Mouse (Mus musculus) heart, postnatal 14 days (tissue): ENCODE data around the gene Art5. TPM values are rescaled to one million over a fixed set of nuclear protein-coding genes. Genes with fewer than 3 reads are reported as not detected.

ENCODE experiments used
- DNase-seq, 2 experiments: peaks; one replicate each; pipeline ENCODE4 v3.0.0; 2021 to 2022
- intact Hi-C: fragments of 180-260 bp; cut with DNase I; formaldehyde crosslinking; loops from one replicate; pipeline ENCODE4 v1.15.1; 2025
- long read RNA-seq, 2 experiments: library from polyadenylated mRNA; stranded (forward); transcript quantifications; one replicate each; pipeline ENCODE4 v2.0.0; 2021
- total RNA-seq, 2 experiments: library from RNA; stranded (reverse); gene quantifications; 2 replicates each; pipeline ENCODE4 v1.2.3; 2021

The Art5 gene
- 1 to 10 TPM; 4.3 to 5.4 TPM for total RNA-seq
- long read RNA-seq, experiment 1, transcript Art5-204 (5 exons, 1,713 nt): major isoform, 8 of 15 reads
- long read RNA-seq, experiment 1, partial matches to known transcripts: 3 of 15 reads
- long read RNA-seq, experiment 1, other reads (novel, unspliced or antisense): 4 of 15 reads
- long read RNA-seq, experiment 2, transcript Art5-204 (5 exons, 1,713 nt): major isoform, 7 of 14 reads
- long read RNA-seq, experiment 2, partial matches to known transcripts: 0 of 14 reads
- long read RNA-seq, experiment 2, other reads (novel, unspliced or antisense): 7 of 14 reads

DNA sequence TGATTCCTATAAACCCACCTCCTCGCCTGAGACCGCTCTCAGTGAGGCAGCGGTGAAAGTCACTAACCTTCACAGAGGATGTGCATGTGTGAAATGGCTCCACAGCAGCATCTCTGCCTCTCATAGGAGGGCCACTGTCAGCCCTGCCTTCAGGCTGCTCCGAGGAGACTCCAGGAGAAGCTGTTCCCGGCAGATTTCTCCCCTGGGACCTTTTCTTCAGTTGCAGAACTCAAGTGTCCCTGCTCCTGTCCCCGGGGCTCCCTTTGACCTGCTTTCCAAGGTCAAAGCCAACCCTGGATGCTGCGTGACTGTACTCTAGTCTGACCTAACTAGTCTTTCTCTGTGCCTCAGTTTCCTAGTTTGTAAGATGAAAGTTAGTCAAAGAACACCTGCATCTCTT is at the start of gene Art5:
Gene Art5 (minus strand): TSS at position 319 of the 400 bp plus-strand sequence.
- intact Hi-C loops: no loop called here
- no peak for DNase-seq

DNA sequence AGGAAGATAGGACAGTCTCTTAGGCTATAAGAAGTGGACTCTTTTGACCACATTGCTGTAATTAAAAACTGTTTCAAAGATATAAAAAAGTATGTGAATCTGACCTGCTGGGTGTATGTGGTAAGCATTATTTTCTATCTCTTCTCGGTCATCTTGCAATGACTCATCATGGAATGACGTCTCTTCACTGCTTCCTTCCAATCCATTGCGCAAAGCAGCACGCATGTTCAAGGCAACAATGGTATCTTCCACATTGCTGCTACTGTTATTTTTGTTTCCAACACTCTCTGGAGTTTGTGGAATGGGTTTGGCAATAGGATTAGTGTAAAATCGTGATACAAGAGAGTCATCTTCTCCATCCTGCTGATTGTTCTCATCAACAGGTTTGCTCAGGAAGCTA is 44.4 kb upstream of the Art5 start:
- no peak for DNase-seq
- intact Hi-C loops: no loop called here

DNA sequence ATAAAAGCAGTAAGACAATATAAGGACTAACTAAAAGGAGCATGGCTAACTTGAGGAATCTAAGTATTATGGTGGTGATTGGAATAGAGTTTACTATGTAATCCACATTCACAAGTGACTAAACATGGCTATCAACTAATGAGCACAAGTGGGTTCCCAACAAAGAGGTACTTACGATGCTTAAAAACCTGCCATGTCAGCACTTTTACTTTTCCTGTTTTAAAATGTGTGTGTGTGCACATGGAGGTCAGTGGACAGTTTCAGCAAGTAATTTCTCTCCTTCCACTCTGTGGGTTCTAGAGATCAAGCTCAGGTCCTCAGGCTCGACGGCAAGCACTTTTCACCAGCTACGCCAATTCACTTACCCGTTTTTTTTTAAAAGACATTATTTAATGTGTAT is 28.6 kb upstream of the Art5 start:
- intact Hi-C loops: no loop called here
- no peak for DNase-seq

- DNase-seq: peak; percentile 11 to 35
- intact Hi-C loops: no loop called here
Observed at GRCm38 (mm10) chr7:102137464-102137863, 28.2 kb upstream of the Art5 start.

- intact Hi-C loops: no loop called here
- no peak for DNase-seq
Observed at GRCm38 (mm10) chr7:102132395-102132794, 23.1 kb upstream of the Art5 start.

DNA sequence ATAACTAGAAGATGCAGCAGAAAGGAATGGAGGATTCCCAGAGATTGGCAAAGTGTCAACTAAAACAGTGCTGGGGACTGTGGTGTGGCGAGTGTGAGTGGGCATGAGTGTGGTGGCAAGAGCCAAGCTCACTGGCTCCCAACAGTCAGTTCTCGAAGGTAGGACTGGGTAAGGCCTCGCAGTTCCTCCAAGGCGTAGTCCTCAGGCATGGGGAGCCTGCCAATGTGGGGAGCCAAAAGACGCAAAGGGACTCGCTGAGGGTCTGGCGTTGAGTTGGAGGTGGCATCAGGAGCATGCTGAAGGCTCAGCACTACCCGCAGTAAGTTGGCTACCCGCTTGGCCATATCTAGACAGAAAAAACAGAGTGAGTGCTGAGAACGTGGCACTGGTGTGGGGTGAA is 11.0 kb upstream of the Art5 start:
- intact Hi-C loops: no loop called here
- DNase-seq: no peak

- intact Hi-C loops: no loop called here
- no peak for DNase-seq
Observed at GRCm38 (mm10) chr7:102117382-102117781, 8.1 kb upstream of the Art5 start.

DNA sequence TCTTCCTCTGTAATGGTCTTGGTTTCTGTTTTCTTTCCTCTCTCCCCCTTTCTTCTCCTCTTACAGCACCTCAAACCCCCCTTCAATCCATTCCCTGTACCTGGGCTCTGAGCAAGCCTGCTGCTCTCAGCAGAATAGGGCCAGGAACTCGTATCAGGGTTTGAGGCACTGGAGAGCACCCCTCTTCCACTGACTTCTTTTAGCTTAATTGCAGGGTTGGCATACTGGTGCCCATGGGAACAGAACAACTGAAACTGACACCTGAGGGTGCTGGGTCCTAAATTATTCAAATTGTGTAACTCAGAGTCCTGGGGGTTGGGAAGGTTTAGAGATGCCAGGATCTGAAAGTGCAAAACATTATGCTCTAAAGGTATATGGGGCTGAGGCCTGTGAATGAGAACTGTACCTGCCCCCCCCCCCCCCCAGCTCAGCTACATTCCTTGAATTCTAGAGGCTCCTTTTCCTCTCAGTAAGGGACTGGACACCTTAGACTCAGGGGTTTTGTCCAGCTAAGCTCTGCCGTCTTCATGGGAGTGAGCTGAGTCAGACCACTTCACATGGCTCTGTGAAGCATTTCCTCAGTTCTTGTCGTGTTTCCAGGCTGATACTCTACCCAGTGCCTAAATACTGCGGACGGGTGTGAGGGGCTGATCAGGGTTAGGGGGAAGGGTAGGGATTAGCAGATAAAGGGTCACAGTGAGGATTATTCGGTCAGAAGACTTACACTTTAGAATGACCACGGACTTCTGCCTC is 7.5 kb upstream of the Art5 start, which contains the start of gene Chrna10:
Gene Chrna10 (minus strand): TSS at position 250 of the 753 bp plus-strand sequence.
- DNase-seq: no peak

GRCm38 (mm10) chr7:102113151-102113729 is 4.0 kb upstream of the Art5 start:
- DNase-seq: no peak
- intact Hi-C loops: no loop called here

More for the DNA sequence above, 7.5 kb upstream of the Art5 start, which contains the start of gene Chrna10:
- intact Hi-C loops: no loop called here

- intact Hi-C loops: no loop called here
- DNase-seq: no peak
Observed at GRCm38 (mm10) chr7:102109746-102110145, 457 bp upstream of the Art5 start.

GRCm38 (mm10) chr7:102108206-102108605 is 1.1 kb downstream of the Art5 start:
- intact Hi-C loops: no loop called here
- DNase-seq: no peak

- intact Hi-C loops: no loop called here
- peak; percentile 36 to 52 for DNase-seq
Observed at GRCm38 (mm10) chr7:102106700-102107141, 2.6 kb downstream of the Art5 start.

GRCm38 (mm10) chr7:102104126-102104525 is 5.2 kb downstream of the Art5 start:
- DNase-seq: no peak
- intact Hi-C loops: no loop called here

DNA sequence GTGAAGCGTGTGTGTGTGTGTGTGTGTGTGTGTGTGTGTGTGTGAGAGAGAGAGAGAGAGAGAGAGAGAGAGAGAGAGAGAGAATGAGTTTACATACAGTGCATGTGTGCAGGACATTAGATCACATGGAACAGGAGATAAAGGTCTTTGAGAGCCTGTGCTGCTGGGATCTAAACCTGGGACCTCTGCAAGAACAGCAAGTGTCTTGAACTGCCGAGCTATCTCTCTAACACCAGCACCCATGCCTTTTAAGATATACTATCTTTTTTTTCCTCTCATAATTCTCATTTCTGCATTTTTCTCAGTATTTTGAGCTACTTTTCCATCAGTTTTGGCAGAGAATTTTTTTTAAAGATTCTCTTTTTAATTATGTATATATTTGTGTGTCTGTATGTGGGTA is 5.7 kb downstream of the Art5 start:
- intact Hi-C loops: no loop called here
- DNase-seq: no peak

DNA sequence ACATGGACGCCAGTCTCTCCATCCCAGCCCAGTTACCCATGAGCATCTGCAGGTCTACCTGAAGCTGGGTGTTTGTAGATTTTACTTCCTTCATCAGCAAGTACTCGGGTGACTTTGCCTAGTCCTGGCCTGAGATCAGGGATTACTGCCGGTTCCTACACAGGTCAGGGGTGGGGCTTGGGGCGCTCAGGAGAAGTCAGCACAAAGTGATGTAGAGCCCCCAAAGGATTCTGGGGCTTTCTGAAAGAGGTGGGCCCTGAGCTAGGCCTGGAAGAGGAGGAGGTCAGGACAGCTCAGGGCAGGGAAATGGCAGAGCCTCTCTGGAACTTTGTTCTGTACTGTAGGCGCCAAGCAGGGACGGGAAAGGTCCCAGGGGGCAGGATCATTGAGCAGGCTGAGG is 6.6 kb downstream of the Art5 start:
- intact Hi-C loops: no loop called here
- DNase-seq: no peak

DNA sequence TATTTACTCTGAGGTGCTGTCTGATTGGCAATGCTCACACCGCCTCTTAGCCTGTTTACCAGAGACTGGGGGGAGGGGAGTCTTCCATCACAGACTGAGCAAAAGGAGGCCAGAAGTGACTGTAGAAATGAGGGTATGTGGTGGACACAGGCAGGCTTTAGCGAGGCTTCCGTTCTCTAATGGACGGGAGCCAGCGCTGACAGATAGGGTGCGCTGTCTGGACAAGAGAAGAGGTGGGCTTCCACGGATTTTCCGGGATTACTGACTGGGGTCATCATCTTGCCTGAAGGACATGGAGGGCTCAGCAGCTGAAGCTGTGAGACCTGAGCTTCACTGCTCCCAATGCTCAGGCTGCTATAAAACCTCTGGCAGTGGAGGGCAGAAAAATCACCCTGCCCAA is 7.0 kb downstream of the Art5 start:
- DNase-seq: peak in 1 of 2 experiments; percentile 38

DNA sequence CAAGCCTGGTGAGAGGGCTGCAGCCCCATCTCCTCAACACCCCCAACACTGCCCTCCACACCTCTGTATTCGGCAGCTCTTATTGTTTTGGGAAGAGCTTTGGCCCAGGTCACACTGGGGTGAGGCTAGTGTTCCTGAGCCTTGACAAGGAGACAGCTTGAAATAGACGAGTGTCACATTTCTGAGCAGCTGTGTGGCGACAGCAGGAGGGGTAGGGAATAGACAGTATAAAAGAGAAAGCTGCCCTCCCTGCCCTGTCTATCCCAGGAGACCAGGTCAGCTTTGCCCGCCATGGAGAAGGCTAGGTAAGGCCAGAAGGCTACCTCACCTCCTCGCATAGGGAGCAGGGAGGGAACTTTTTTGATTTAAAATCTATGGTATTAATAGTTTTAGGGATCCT is 7.8 kb downstream of the Art5 start, which contains the start of gene Art1:
Gene Art1 (plus strand): TSS at position 257 of the 400 bp plus-strand sequence.
- intact Hi-C loops: no loop called here
- DNase-seq: peak in 1 of 2 experiments; percentile 44

More for the DNA sequence above, 7.0 kb downstream of the Art5 start:
- intact Hi-C loops: no loop called here

DNA sequence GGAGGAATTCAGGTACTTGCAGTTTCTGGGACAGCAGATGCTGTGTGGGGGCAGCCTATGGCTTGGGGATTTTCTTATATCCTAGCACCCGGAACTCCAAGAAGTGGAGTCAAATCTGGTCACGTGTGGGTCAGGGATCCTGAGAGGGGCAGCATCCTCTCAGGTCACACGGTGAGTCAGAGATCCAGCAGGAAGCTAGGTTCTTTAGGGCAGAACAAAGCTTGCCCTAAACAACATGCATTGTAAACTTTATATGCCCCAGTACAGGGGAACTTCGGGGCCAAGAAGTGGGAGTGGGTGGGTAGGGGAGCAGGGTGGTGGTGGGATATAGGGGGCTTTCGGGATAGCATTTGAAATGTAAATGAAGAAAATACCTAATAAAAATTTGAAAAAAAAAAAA is 8.4 kb downstream of the Art5 start:
- intact Hi-C loops: no loop called here
- no peak for DNase-seq

DNA sequence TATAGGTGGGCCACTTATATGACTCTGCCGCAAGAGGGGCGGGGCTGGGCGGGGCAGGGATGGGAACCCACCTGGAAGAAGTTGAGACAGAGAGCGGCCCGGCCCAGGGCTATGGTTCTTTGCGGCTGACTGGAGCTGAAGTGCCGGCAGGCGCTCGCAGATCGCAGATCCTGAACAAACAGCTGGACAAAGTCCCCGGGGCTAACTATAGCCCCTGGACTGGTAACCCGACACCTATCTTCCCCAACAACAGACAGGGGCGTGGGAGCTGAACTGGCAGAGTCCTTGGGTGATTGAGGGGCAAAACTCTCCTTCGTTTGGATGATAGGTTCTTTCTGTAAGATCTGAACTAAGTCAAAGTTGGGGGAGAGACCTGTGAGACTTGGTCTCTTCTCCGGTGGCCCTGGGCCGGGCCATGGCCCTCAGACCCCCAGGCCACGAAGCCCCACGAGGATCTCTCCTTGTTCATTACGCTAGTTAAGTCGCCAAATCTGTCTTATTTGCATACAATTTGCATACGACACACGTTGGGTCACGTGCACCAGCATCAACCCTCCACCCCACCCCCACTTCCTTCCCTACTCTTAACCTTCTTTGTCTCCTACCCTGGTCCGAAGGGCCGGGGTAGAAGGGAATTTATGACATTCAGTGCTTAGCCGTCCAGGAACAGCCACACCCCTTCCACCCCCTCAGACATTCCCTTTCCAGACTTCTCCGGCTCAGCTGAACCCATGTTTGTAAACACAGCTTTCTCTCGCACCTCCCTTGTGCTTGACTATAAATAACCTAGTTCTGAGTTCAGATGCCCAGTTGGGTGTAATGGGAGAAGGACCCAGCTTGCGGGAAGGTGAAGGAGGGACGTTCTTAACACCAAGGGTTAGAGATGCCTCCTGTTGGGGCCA is 9.3 kb downstream of the Art5 start:
- peak in 1 of 2 experiments; percentile 38 for DNase-seq
- intact Hi-C loops: no loop called here

DNA sequence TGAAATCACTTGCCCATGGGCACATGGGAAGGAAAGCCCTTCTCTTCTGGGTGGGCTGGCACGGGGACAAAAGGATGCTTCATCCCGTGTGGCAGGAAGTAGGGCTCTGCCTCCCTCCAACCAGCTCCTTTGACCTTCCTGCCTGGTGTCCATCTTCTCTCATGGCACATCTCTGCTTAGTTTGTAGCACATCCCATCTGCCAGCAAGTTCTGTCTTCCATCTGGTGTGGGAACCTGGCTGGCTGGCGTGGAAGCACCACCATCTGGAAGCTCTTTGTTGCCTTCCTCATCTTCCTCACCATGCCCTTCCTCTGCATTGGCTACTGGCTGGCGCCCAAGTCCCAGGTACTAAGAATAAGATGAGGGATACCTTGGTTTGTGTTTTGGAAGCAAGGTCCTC is 22.0 kb downstream of the Art5 start:
- DNase-seq: no peak
- intact Hi-C loops: no loop called here
